Mouse (Mus musculus) lung, embryonic 16.5 days (tissue): ENCODE results near the gene Pitpnb. TPM values are rescaled to one million over a fixed set of nuclear protein-coding genes. Genes with fewer than 3 reads are reported as not detected.

Experiments used
- ATAC-seq: fragments of 200-750 bp; cut with Nextera tagmentation; 2 replicates; pipeline ENCODE4 v1.8.0; 2017; ENCODE audit warnings: low read depth, mild to moderate bottlenecking, moderate library complexity
- H3K27ac ChIP-seq: fragments of 300-500 bp; sonication (generic); 2 replicates; pipeline ENCODE4 v1.5.1; 2014; ENCODE audit warnings: mild to moderate bottlenecking, control low read depth, low read length
- H3K27me3 ChIP-seq: fragments of 300-500 bp; sonication (generic); 2 replicates; pipeline ENCODE4 v1.6.1; 2014; ENCODE audit warnings: low read depth, low read length, mixed read lengths; ENCODE audit not compliant: control insufficient read depth, insufficient read depth
- H3K36me3 ChIP-seq: fragments of 300-500 bp; sonication (generic); 2 replicates; pipeline ENCODE4 v1.6.1; 2014; ENCODE audit warnings: low read length; ENCODE audit not compliant: control insufficient read depth, insufficient read depth
- H3K4me1 ChIP-seq: fragments of 300-500 bp; sonication (generic); replicated peaks from 2 replicates; pipeline ENCODE4 v1.6.1; 2014; ENCODE audit warnings: low read length, mixed read lengths; ENCODE audit not compliant: control insufficient read depth, insufficient read depth
- H3K4me2 ChIP-seq: fragments of 300-500 bp; sonication (generic); 2 replicates; pipeline ENCODE4 v1.6.1; 2014; ENCODE audit warnings: low read depth, low read length, control low read depth
- H3K4me3 ChIP-seq: fragments of 300-500 bp; sonication (generic); 2 replicates; pipeline ENCODE4 v1.5.1; 2014; ENCODE audit warnings: mild to moderate bottlenecking, low read length, control low read depth
- H3K9ac ChIP-seq: fragments of 300-500 bp; sonication (generic); 2 replicates; pipeline ENCODE4 v1.6.1; 2014; ENCODE audit warnings: low read length, control low read depth
- H3K9me3 ChIP-seq: fragments of 300-500 bp; sonication (generic); 2 replicates; pipeline ENCODE4 v1.6.1; 2016; ENCODE audit warnings: low read length; ENCODE audit not compliant: control insufficient read depth
- WGBS: fragments of 180-500 bp; shearing (Covaris S2); extraction: QIAGEN DNeasy Blood & Tissue Kit; methylation state at CpG from one replicate; pipeline ENCODE4 v1.1.7; 2014; 5-methylcytosine and 5-hydroxymethylcytosine counted together
- polyA plus RNA-seq: library from polyadenylated mRNA; unstranded; fragments of >200 nt; fragmentation: Nextera tagmentation; extraction: Ambion mirVana; gene quantifications from 2 replicates; pipeline ENCODE4 v1.2.1, GENCODE M21; 2015

The Pitpnb gene
- polyA plus RNA-seq, result 102 and 104 TPM in 2 replicates

DNA sequence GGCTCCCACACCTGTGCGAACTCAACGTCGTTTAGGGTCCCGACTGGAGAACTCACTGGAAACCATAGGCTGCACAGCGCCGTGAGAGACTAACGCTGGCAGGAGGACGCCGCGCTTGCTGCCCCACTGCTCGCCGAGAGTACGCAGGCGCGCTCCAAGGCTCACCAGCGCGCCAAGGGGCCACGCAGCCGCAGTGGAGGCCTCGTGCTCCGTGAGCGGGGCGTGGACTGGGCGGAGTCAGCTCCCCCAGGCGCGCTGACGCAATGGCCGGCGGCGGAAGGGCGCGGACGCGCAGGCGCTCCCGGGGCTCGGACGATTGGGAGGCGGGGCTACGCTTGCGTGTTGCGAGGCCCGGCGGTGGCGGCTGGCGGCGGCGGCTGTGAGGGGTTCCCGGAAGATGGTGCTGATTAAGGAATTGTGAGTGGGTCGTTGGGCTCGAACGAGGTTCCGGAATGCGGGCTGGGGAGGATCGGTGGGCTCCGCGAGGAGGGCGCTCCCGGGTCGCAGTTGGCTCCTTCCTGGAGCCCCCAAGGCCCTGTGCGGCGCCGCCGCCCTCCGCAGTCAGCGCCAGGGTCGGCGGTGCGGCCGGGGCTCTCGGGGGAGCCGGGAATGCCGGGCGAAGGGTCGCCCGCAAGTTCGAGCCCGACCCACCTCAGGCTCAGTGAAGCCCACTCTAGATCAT lies at the start of gene Pitpnb:
Gene Pitpnb, plus strand, starts transcription at position 347 of the 682 bp plus-strand sequence.
- Histone ChIP-seq H3K4me1 (peaks cover 13% of the 10 kb centered on the region), H3K36me3 (peaks cover 8% of the 10 kb centered on the region), H3K27ac (peak within 1 kb of the TSS; percentile 79), H3K4me2 (peak within 1 kb of the TSS; percentile 77), H3K4me3 (peak within 1 kb of the TSS; percentile 88), H3K9me3 (0 out of 2 replicates have a peak, but pooled peaks cover 2% of the 10 kb centered on the region), H3K27me3 (no peaks in the 10 kb centered on the region), H3K9ac (peak within 1 kb of the TSS; percentile 97)
- 0% methylated on average over 75 of the region's 78 CpGs for WGBS
- ATAC-seq, result peak; percentile 99

- no peak overlapping the region for H3K27ac ChIP-seq
- H3K27me3 ChIP-seq, result no peaks in the 10 kb centered on the region
- ATAC-seq, result no peak
- no peak overlapping the region for H3K4me2 ChIP-seq
- no peak overlapping the region for H3K9ac ChIP-seq
- no peaks in the 10 kb centered on the region for H3K9me3 ChIP-seq
- H3K36me3 ChIP-seq, result peaks cover 18% of the 10 kb centered on the region
- H3K4me1 ChIP-seq, result peaks cover 7% of the 10 kb centered on the region; the same call in 1 of the 2 replicates
- 83% methylated on average over 19 of the region's 19 CpGs for whole genome bisulfite sequencing
- H3K4me3 ChIP-seq, result no peak overlapping the region
Observed at GRCm38 (mm10) chr5:111284420-111285175, 46.0 kb upstream of the Pitpnb start.

DNA sequence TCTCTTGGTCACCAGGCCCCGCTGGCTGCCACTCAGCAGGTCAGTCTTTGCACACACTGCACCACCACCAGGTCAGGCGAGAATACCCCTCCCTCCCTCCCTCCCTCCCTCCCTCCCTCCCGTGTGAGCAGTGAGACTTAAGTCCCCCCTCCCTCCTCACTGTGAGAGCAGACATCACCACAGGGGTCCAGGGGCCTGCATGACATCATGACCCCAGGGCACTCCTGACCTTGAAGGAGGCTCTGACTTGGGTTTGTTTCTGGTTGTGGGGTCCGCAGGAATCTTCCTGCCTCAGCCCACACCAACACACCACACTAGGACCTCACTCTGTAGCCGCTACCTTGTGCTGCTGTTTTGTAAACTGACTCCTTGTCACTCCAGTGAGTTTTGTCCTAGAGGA lies 43.0 kb upstream of the Pitpnb start:
- no peak for ATAC-seq
- Histone ChIP-seq H3K4me1 (peaks cover 7% of the 10 kb centered on the region; the same call in 1 of the 2 replicates), H3K9ac (no peak overlapping the region), H3K4me2 (no peak overlapping the region), H3K27ac (no peak overlapping the region), H3K4me3 (no peak overlapping the region), H3K36me3 (peaks cover 14% of the 10 kb centered on the region; the same call in 1 of the 2 replicates), H3K27me3 (no peaks in the 10 kb centered on the region), H3K9me3 (no peaks in the 10 kb centered on the region)
- 69% methylated on average over 5 of the region's 5 CpGs for WGBS

DNA sequence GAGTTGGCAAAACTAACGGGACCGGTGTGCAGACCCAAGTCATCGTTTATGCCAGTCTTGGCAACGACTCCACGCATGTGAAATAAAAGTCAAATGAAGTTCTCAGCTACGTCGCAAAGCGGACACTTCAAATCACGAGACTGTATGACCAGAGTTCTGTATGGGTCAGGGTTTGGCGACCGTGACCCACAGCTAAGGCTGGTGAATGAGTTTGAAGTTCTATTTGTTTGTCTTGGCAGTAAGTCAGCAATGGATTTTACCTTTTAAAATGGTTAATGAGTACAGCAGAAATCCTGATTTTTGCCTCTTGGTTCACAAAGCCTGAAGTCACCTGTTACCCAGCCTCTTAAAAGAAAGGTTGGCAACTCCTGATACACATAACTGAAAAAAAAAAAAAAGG lies 42.1 kb upstream of the Pitpnb start:
- no peak overlapping the region for H3K4me2 ChIP-seq
- H3K36me3 ChIP-seq, result peaks cover 7% of the 10 kb centered on the region; the same call in 1 of the 2 replicates
- H3K27ac ChIP-seq, result peak overlapping the region; percentile 33; the same call in 1 of the 2 replicates
- no peak overlapping the region for H3K4me3 ChIP-seq
- peaks cover 7% of the 10 kb centered on the region; the same call in 1 of the 2 replicates for H3K4me1 ChIP-seq
- H3K9ac ChIP-seq, result no peak overlapping the region
- H3K9me3 ChIP-seq, result no peaks in the 10 kb centered on the region
- no peaks in the 10 kb centered on the region for H3K27me3 ChIP-seq
- ATAC-seq, result no peak
- 64% methylated on average over 11 of the region's 11 CpGs for WGBS

DNA sequence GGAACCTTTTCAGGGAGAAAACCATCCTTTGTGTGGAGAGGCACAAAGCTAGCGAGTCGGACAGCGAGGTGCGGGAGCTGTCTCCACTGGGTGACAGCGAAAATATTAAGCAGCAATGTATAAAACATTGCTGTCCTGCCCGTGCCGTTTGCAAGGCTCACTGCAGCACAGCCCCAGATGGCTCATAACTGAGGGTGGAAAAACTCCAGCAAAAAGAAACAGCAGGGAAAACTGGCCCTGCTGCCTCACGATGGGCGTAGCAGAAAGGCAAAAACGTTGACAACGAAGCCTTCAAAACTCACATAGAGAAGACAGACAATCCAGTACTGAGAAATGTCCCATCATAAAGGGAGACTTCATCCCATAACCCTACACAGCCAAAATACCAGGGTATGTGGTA lies 40.5 kb upstream of the Pitpnb start:
- no peak overlapping the region for H3K4me2 ChIP-seq
- H3K36me3 ChIP-seq, result 0 out of 2 replicates have a peak, but pooled peaks cover 2% of the 10 kb centered on the region
- no peaks in the 10 kb centered on the region for H3K9me3 ChIP-seq
- peaks cover 7% of the 10 kb centered on the region; the same call in 1 of the 2 replicates for H3K4me1 ChIP-seq
- H3K9ac ChIP-seq, result no peak overlapping the region
- WGBS, result 81% methylated on average over 11 of the region's 11 CpGs
- H3K4me3 ChIP-seq, result no peak overlapping the region
- no peak for ATAC-seq
- no peak overlapping the region for H3K27ac ChIP-seq
- H3K27me3 ChIP-seq, result no peaks in the 10 kb centered on the region

GRCm38 (mm10) chr5:111291639-111292038 lies 38.9 kb upstream of the Pitpnb start:
- Histone ChIP-seq H3K4me3 (no peak overlapping the region), H3K4me1 (peaks cover 3% of the 10 kb centered on the region; the same call in 1 of the 2 replicates), H3K9ac (no peak overlapping the region), H3K36me3 (0 out of 2 replicates have a peak, but pooled peaks cover under 1% of the 10 kb centered on the region), H3K27me3 (no peaks in the 10 kb centered on the region), H3K9me3 (no peaks in the 10 kb centered on the region), H3K4me2 (peak overlapping the region; percentile 38), H3K27ac (no peak overlapping the region)
- WGBS, result 40% methylated on average over 10 of the region's 10 CpGs
- ATAC-seq, result peak; percentile 79

- Histone ChIP-seq H3K4me3 (no peak overlapping the region), H3K4me1 (no peaks in the 10 kb centered on the region), H3K9ac (no peak overlapping the region), H3K4me2 (no peak overlapping the region), H3K27ac (no peak overlapping the region), H3K9me3 (no peaks in the 10 kb centered on the region), H3K36me3 (no peaks in the 10 kb centered on the region), H3K27me3 (no peaks in the 10 kb centered on the region)
- 51% methylated on average over 5 of the region's 5 CpGs for WGBS
- no peak for ATAC-seq
Observed at GRCm38 (mm10) chr5:111297801-111298200, 32.8 kb upstream of the Pitpnb start.

DNA sequence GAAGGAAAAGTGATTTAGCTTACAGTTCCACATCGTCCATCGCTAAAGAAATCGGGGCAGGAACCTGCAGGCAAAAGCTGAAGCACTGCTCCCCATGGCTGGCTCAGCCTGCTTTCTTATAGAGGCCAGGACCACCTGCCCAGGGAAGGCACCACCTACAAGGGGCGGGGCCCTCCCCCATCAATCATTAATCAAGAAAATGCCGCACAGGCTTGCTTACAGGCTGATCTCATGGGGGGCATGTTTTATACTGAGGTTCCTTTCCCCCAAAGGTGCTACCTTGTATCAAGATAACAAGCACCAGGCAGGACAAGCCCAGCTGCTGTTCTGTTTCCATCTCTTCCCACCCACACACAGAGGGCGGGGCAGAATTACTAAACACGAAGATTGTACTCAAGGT lies 31.9 kb upstream of the Pitpnb start:
- Histone ChIP-seq H3K4me2 (no peak overlapping the region), H3K27me3 (no peaks in the 10 kb centered on the region), H3K27ac (no peak overlapping the region), H3K4me3 (no peak overlapping the region), H3K36me3 (no peaks in the 10 kb centered on the region), H3K9me3 (no peaks in the 10 kb centered on the region), H3K9ac (no peak overlapping the region), H3K4me1 (no peaks in the 10 kb centered on the region)
- ATAC-seq, result no peak
- 41% methylated on average over 7 of the region's 7 CpGs for WGBS

- H3K4me2 ChIP-seq, result no peak overlapping the region
- no peak overlapping the region for H3K9ac ChIP-seq
- no peaks in the 10 kb centered on the region for H3K36me3 ChIP-seq
- H3K4me1 ChIP-seq, result no peaks in the 10 kb centered on the region
- H3K27me3 ChIP-seq, result no peaks in the 10 kb centered on the region
- H3K27ac ChIP-seq, result no peak overlapping the region
- WGBS, result 76% methylated on average over 8 of the region's 8 CpGs
- ATAC-seq, result no peak
- H3K9me3 ChIP-seq, result no peaks in the 10 kb centered on the region
- no peak overlapping the region for H3K4me3 ChIP-seq
Observed at GRCm38 (mm10) chr5:111300776-111301175, 29.8 kb upstream of the Pitpnb start.
